Comparison of ENCODE assay signal across 8 mouse cellular contexts in the genomic region with DNA sequence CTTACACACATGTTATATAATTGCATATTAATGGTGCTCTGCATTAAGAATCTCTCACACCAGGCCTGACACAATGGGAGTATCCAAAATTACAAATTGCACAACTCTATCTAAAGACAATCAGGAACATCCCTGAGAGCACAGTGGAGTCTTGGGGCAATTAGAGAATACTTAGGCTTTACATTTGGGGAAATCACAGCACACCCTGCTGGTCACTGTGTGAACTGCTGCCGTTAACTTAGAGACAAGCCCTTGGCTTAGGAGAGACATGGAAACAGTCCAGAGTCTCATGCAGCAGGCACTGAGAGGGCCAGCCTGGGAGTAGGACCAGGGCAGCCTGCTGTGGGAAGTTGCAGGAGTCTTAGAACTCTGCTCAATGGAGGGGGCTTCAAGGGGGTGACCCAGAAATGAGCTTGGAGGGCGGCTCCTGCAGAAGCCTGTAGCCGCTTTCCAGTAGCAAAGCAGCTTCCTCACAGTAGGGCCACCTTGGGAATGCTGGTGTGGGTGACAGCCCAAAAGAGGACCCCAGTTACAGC. TPM values are rescaled to one million over a fixed set of nuclear protein-coding genes. Genes with fewer than 3 reads are reported as not detected.
DNase-seq lines count a peak whose midpoint lies in the region; ATAC-seq and TF ChIP-seq lines count a peak whose summit lies in the region.

No protein-coding gene starts in this region.

- 52% methylated on average over 3 of the region's 3 CpGs for WGBS in liver, embryonic 14.5 days (ENCODE audit: insufficient replicate concordance)

- no peak for TF ChIP-seq POLR2A in bone marrow macrophage, adult 2 months (IDR thresholded peaks at IDR 0.05; ENCODE audit: borderline replicate concordance, low read depth, low read length)

- no peak overlapping the region for H3K4me2 ChIP-seq in liver, embryonic 14.5 days (ENCODE audit: low read depth)

- no peaks in the 10 kb centered on the region for H3K36me3 ChIP-seq in liver, embryonic 14.5 days (replicated peaks; ENCODE audit: control insufficient read depth, insufficient read depth, low read depth)
- no peaks in the 10 kb centered on the region for H3K36me3 ChIP-seq in splenic B cell, adult 2 months (ENCODE audit: control insufficient read depth, insufficient read depth, low read length, poor library complexity, severe bottlenecking)

- H3K9me3 ChIP-seq in liver, embryonic 14.5 days (ENCODE audit: control insufficient read depth, low read length): no peaks in the 10 kb centered on the region

- H3K9ac ChIP-seq in liver, embryonic 14.5 days (replicated peaks): no peak overlapping the region

- no peak overlapping the region for H3K27ac ChIP-seq in bone marrow macrophage, adult 2 months (ENCODE audit: insufficient read depth, low read depth, low read length)
- no peak overlapping the region for H3K27ac ChIP-seq in liver, embryonic 14.5 days

- H3K4me1 ChIP-seq in bone marrow macrophage, adult 2 months (ENCODE audit: control insufficient read depth, insufficient read depth, low read length): no peaks in the 10 kb centered on the region; the same call in 1 of the 2 replicates
- H3K4me1 ChIP-seq in liver, embryonic 14.5 days (replicated peaks; ENCODE audit: control insufficient read depth in 2 of 2, insufficient read depth in 2 of 2, low read length in 1 of 2): no peaks in the 10 kb centered on the region

- TF ChIP-seq EP300 in liver, embryonic 14.5 days (IDR thresholded peaks at IDR 0.05; ENCODE audit: low read depth): no peak

- no peak for ATAC-seq in frontal cortex, adult (ENCODE audit: low TSS enrichment)
- no peak for ATAC-seq in liver, embryonic 14.5 days (ENCODE audit: insufficient read depth)

- H3K27me3 ChIP-seq in liver, embryonic 14.5 days (ENCODE audit: control insufficient read depth, insufficient read depth, low read length): no peaks in the 10 kb centered on the region
- no peaks in the 10 kb centered on the region for H3K27me3 ChIP-seq in splenic B cell, adult 2 months (ENCODE audit: control insufficient read depth, insufficient read depth, low read length, poor library complexity, severe bottlenecking)

- H3K4me3 ChIP-seq in bone marrow macrophage, adult 2 months (ENCODE audit: insufficient read depth, low read length): no peak overlapping the region
- no peak overlapping the region for H3K4me3 ChIP-seq in liver, embryonic 14.5 days (ENCODE audit: insufficient read depth in 1 of 2, low read depth in 2 of 2, low read length in 2 of 2)

- peak; percentile 56; the same call in 1 of the 2 replicates for TF ChIP-seq CTCF in bone marrow macrophage, adult 2 months (IDR thresholded peaks at IDR 0.05; ENCODE audit: low read depth, low read length)
- peak; percentile 81 for TF ChIP-seq CTCF in liver, embryonic 14.5 days (IDR thresholded peaks at IDR 0.05; ENCODE audit: low read depth)

- peak; percentile 12 to 21 for DNase-seq in frontal cortex, postnatal 25 days (ENCODE audit: low spot score in 2 of 2)
- peak; percentile 19 for DNase-seq in ovary, postnatal 36 days (ENCODE audit: low spot score)
- no peak for DNase-seq in ovary, adult 18-20 months (ENCODE audit: low spot score)
- peak; percentile 63 for DNase-seq in fat pad, adult 2 months (ENCODE audit: extremely low read depth, low read depth, low spot score)
- DNase-seq in liver, embryonic 14.5 days (ENCODE audit: low read depth in 3 of 3, low spot score in 3 of 3): no peak
- peak; percentile 71 for DNase-seq in splenic B cell, adult 2 months (ENCODE audit: low read depth, low spot score)

RNA-seq across cellular contexts. Expression of a gene that starts 2.5 kb away (rescaled TPM):
- polyA plus RNA-seq in bone marrow macrophage, adult 2 months (2012; ENCODE audit: insufficient read depth, insufficient read length, missing spikeins): not detected in 2 replicates
- not detected in 2 replicates for polyA plus RNA-seq in liver, embryonic 14.5 days (2012; rRNA removed)
- polyA plus RNA-seq in liver, embryonic 14.5 days (2014; fragmentation: Nextera tagmentation; extraction: Ambion mirVana): not detected in 2 replicates

RNA-seq across cellular contexts. Expression of a gene that starts 11.6 kb away (rescaled TPM):
- polyA plus RNA-seq in bone marrow macrophage, adult 2 months (2012; ENCODE audit: insufficient read depth, insufficient read length, missing spikeins): not detected in 2 replicates
- polyA plus RNA-seq in liver, embryonic 14.5 days (2012; rRNA removed): not detected in 2 replicates
- not detected in 2 replicates for polyA plus RNA-seq in liver, embryonic 14.5 days (2014; fragmentation: Nextera tagmentation; extraction: Ambion mirVana)

RNA-seq across cellular contexts. Expression of a gene that starts 37.4 kb away (rescaled TPM):
- 9.6 and 13.3 TPM in 2 replicates for polyA plus RNA-seq in bone marrow macrophage, adult 2 months (2012; ENCODE audit: insufficient read depth, insufficient read length, missing spikeins)
- 0.21 TPM in 2 replicates for polyA plus RNA-seq in liver, embryonic 14.5 days (2012; rRNA removed)
- 0.08 and 0.27 TPM in 2 replicates for polyA plus RNA-seq in liver, embryonic 14.5 days (2014; fragmentation: Nextera tagmentation; extraction: Ambion mirVana)

RNA-seq across cellular contexts. Expression of a gene that starts 37.7 kb away (rescaled TPM):
- 105 and 117 TPM in 2 replicates for polyA plus RNA-seq in bone marrow macrophage, adult 2 months (2012; ENCODE audit: insufficient read depth, insufficient read length, missing spikeins)
- polyA plus RNA-seq in liver, embryonic 14.5 days (2012; rRNA removed): 0.42 and 0.56 TPM in 2 replicates
- 0.46 and 0.66 TPM in 2 replicates for polyA plus RNA-seq in liver, embryonic 14.5 days (2014; fragmentation: Nextera tagmentation; extraction: Ambion mirVana)

RNA-seq across cellular contexts. Expression of a gene that starts 54.3 kb away (rescaled TPM):
- not detected in 2 replicates for polyA plus RNA-seq in bone marrow macrophage, adult 2 months (2012; ENCODE audit: insufficient read depth, insufficient read length, missing spikeins)
- not detected in 2 replicates for polyA plus RNA-seq in liver, embryonic 14.5 days (2012; rRNA removed)
- polyA plus RNA-seq in liver, embryonic 14.5 days (2014; fragmentation: Nextera tagmentation; extraction: Ambion mirVana): not detected in 2 replicates

Comparison
In these comparisons a context has a peak if more than half of its experiments do, and no peak if none do; other contexts are left out.
1. DNase-seq: peak in frontal cortex, postnatal 25 days (2 of 2), ovary, postnatal 36 days (single experiment), fat pad, adult 2 months (single experiment) and splenic B cell, adult 2 months (single experiment); none in ovary, adult 18-20 months (single experiment) and liver, embryonic 14.5 days (0 of 3).